Mouse (Mus musculus): ENCODE data around the gene Nfxl1. TPM values are rescaled to one million over a fixed set of nuclear protein-coding genes. Genes with fewer than 3 reads are reported as not detected.
"Not testable (repeated sequence)": the region's sequence is repeated elsewhere in the genome, so short reads cannot be mapped to it uniquely, and the experiment has no call there.

Nfxl1 gene
- polyA plus RNA-seq (2017; shearing (Covaris generic)), result 1 to 10 TPM; 1.4 to 3.4 TPM

DNA sequence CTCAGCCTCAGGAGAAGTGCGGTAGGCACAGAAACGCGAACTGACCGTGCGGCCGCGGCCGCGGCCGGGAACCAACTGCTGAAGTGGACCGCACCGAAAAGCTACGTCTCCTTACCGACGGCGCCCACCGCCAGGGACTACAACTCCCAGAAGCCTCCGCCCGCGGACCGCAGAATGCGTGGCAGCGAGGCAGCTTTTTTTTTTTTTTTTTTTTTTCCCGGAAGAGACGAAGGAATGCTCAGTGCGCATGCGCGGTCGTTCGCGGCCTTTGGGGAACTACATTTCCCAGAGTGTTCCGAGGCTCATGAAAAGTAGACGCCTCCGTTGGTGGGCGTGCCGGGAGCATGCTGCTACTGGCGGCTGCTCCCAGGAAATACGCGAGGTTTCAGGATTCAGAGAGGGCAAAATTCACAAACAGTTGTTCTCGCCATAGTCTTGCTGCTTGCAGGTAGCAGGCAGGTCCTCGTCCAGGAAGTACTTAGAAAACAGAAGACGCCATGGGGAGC lies at the start of gene Nfxl1:
Gene Nfxl1 (minus strand): TSS at position 141 of the 506 bp plus-strand sequence.
- ATAC-seq, result peak; percentile 97

DNA sequence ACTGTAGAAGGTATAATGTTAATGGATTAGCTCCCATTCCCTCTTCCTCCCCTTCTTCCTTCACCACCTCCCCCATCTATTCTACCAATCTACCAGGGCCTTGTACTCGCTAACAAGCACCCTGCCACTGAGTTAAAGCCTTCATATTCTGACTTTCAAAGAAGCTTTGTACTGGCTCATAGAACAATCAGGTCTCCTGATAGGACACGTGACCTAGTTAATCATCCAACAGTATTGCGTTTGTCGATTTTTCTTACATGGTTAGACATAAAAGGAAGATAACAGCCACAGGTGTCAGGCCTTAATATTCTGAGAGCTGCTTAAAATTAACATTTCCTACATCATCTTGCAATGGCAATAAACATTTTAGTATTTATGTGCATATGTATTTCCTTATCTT lies 43.7 kb upstream of the Nfxl1 start:
- ATAC-seq, result no peak

DNA sequence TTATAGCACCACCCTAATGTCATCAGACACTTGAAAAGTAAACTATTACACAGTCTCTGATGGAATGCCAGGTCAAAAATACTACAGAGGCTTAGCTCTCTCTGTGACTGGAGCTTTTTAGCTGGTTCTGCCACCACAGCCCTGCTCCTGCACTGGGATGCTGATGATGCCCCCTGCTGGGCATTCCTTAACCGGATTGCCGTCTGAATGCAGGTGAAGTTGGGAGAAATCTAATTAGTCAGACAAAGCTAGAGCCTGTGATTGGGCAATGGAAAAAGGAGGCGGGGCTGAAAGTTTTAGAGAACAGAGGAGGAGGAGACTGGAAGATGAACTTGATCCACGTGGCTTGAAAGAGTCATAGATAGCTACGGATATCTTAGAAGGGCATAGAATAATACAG lies 41.5 kb upstream of the Nfxl1 start:
- ATAC-seq, result peak; percentile 28

DNA sequence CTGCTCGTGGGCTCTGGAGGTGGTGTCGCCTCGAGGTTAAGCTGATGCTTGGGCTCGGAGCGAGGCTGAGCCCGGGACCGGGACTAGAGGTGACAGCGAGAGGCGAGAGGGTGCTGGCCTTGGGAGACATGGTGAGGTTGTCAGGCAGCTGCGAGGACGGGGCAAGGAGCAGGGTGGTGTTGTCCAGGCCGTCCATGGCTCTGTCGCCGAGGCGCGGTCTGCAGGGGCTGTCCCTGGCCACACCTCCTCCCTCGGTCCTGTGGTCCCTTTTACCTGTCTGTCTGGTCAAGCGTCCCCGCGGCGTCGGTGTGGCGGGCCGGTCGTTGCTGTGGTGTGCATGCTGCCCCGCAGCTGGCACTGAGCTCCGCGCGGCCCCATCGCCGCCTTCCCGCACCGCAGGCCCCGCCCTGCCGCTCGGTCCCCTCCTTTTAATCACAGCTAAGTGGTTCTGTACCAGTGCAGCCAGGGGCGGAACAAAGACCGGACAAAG lies 27.8 kb upstream of the Nfxl1 start, which contains the start of gene Gm5868:
Gene Gm5868 (minus strand): TSS at position 360 of the 490 bp plus-strand sequence.
- ATAC-seq, result no peak

DNA sequence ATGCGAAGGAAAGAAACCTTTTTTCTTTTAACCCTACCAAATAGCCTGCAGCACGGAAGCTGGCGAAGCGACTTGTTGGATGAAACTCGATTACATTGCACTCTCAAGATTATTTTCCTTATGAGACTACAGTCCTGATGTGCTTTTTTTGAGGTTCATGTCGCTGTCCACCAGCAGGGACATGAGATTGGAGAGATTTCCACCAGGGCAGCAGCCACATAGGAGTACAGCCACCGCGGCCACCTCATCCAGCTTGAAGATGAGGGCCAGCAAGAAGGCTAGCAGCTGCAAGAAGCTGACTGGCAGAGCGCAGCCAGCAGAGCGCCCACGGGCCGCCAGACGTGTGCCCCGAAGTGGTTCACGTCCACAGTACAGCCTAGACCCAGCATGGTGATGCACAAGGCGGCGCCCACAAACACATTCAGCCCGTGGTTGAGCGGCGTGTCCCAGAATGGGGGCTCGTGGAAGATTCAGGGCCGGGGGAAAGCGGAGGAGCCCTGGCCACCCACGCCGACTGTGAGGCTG lies 27.2 kb upstream of the Nfxl1 start:
- ATAC-seq, result not testable (repeated sequence)

DNA sequence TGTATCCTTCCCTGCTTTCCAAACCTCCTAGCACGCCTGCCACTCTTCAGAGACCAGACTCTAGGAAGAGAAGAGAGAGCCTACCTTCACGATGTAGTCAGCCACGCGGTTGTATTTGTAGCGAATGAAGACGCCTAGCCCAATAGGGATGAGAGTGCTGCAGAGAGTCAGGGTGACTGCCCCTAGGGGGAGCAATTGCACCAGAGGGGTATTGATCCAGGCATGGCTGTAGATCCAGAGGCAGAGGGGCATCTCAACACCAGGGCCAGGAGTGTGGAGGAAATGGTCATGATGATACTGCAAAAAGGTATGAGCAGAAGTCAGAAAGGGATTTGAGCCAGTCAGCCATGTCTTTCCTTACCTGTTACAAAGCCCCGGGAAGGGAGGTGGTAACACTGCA lies 26.6 kb upstream of the Nfxl1 start:
- peak; percentile 63 for ATAC-seq

DNA sequence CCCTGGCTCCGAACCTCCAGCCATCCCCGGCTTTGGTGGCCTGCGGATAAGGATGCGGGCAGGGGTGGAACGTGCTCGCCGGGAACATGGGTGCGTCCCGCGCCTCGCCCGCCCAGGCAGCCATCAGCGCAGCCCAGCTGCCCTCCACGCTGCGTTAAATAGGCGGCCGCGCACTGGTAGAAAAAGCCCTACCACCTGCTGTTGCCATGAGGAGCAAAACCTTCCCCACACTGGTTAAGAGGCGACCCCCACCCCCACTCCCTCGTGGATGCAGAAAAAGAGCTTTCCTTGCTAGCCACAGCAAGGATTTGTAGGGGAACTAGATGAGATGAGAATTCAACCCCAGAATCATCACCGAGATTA lies 21.5 kb upstream of the Nfxl1 start, which contains the start of gene Zar1:
Gene Zar1 (minus strand): TSS at position 285 of the 363 bp plus-strand sequence.
- ATAC-seq, result not testable (repeated sequence)

DNA sequence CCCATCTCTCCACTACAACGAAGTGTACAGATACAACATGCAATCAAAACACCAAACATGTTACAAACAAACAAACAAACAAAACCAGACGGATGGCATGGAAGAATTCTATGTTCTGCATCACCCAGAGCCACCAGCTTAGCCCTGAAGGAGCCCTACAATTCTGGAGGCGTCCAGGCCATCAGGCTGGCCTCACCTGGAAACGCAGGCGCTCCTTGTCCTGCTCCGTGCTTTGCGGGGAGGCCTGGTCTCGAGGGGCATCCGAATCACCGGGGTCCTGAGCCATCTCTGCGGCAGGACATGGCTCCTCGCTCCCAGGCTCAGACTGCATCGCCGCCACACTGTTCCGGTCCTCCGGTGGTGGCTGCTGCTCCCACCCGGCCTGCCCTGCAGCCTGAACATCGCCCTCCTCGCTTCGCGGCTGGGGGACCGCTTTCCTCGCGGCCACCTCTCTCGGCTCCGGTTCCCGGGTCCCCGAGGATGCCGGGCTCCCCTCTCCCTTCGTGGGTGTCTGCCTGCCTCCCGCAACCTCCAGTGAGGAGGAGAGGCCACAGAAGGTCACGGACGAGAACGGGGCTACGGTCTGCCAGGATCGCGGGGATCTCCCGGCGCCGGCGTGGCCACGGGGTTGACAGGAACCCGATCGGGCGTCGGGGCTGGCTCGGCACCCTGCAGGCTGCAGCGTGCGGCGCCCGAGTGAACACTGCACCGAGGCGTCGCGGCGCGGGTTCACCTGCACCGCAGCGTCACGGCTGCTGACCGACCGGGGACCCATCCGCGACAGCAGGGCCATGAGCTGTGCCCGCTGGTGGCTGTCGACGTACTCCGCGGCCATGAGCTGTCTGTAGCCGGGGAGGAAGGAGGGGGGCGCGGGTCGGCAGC lies 20.8 kb upstream of the Nfxl1 start:
- ATAC-seq, result peak; percentile 68

DNA sequence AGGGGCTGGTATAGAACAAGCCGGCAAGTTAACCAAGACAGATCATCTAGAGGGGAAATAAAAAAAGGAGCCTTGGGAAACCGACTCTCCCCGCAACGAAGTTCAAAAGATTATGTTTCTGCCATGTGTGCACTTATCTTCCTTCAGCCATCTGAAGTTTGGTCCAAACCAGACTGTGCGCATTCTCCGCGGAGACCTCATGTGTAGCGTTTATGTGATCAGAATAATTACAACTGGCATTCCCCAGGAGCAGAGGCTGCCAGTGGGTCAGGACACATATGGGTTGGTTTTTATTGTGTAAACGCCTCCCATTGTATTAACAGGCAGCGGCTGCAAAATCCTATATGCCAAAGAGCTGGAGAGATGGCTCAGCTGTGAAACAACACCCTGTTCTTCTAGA lies 20.1 kb upstream of the Nfxl1 start:
- not testable (repeated sequence) for ATAC-seq

DNA sequence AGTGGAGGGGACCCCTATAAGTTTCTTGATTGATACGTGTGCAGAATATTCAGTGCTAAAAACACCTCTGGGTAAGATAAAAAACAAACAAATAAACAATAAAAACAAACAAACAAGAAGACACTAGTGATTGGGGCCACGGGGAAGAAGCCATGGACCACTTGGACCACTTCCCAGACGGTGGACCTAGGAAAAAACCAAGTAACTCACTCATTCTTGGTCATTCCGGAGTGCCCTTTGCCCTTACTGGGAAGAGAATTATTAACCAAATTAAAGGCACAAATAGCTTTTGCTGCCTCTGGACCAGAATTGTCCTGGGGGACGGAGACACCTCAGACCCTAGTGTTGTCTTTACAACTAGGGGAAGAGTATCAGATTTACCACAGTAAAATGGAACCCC lies 6.1 kb upstream of the Nfxl1 start:
- no peak for ATAC-seq

DNA sequence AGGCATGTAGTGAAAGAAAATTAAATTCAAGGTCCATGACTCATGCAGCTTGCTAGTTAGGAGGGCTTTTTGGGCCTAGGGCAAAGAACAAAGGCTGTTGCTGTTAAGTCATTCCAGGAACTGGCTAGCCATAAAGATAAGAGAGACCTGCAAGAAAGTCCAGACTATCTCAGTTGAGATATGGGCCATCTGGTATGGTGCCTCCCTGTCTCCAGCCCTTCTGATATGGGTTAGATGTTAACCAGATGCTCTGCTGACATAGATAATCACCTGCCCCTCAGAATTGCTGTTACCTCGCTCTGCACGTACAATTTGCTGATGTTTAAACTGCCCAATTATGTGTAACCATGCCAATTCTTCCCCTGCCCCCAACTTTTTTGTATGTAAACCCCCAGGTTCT lies 3.7 kb upstream of the Nfxl1 start:
- not testable (repeated sequence) for ATAC-seq

DNA sequence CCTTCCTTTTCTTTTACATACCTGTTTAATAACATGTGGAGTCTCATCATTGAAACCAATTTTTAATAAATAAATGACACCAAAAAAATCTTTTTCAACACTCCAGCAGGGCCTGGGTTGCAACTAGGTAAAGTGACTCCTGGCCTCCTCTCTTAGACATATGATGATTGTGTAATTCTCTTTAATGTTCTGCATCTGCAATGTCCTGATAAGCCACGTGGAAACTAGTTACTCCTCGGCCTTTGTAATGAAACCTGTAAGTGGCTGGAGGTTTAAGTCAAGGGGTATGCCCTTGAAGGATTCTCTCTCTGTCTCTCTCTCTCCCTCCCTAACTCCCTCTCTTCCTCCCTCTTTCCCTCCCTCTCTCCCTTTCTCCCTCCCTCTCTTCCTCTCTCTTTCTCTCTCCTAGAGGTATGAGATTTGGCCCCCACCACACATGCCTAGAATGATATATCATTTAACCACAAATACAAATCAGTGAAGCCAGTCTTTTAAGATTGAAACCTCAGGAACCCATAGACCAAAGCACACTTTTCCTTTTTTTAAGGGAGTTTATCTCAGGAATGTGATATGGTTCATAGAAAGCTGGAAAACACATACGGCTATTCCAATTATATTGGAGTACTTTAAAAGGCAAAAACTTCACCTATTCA lies 1.6 kb upstream of the Nfxl1 start:
- ATAC-seq, result no peak

DNA sequence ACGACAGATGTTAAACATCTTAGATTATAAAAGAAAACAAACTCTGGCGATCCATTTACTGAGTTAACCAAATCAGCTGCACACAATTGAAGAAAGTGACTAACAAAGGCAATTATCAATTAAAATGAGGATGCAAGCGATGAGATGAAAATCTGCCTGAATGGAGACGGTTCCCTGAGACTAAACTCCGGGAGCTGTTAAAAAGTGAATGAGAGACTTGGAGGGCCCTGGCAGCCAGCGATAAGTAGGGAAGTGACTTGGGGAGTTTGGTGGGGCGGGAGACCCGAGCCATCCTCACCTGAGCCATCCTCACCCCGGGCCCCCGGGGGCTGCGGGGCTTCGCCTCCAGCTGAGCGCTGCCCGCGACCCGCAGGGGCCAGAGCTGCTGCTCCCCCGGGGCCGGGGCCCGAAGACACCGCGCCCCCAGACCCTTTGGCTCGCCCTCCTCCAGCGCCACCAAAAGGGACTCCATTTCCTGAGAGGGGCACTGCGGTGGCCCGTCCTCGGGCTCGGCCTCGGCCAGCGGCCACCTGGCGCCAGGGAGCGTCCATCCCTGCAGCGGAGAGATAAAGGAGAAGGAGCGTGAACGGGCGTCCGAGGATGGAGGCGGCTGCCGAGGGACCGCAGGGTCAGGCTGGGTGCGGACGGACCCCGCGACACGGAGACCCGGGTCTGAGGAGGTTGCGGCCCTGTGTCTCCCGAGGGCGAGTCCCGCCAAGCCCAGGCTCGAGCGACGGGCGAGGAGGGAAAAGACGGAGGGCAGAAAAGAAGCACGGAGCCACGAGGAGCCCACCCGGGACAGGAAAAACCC lies 563 bp downstream of the Nfxl1 start:
- ATAC-seq, result peak; percentile 30

DNA sequence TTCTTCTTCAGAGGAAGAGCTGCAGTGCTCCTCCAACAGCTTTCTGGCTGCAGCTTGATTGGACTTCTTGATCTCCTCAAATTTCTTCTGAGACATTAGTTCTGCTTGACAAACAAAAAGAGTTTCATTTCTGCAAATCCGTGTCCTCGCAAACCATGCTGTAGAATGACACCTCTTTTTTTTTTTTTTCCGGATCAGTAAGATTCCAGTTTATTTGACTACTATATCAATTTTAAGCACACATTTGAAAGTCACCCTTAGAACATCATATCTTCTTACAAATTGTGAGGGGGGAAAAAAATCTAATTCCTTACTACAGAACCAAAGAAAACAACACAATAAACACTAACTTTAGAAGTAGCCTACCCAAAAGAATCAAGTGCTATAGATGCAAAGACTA lies 3.2 kb downstream of the Nfxl1 start:
- ATAC-seq, result no peak

DNA sequence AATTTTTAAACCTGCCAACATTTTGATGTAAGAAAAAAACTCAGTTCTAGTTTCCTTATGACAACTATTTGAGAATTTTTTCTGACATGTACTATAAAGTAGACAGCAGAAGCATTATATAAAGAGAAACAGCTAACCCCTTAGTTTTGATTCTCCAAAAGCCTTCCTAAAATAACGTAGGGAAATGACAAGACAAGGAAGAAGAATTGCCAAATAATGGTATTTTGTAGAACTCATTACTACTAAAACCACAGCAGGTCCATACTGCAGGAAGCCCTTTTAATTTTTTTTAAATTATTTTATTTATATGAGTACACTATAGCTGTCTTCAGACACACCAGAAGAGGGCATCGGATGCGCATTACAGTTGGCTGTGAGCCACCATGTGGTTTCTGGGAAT lies 8.3 kb downstream of the Nfxl1 start:
- ATAC-seq, result no peak

DNA sequence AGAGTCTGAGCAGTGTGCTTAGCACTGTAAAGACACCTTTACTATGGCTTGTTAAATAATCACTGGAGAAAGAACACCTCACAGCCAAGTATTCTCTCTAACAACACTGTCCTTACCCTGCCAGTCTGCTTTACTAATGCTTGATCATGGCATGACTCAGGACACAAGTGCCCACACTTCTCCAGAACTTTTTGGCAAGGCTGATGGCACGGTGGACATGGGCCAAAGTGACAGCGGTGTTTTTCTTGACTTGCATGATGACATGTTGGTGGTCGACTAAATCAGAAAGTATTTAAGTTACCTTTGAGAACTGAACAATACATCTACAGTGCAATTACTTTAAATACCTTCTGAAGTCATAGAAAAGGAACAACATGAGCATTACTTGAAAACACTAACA lies 30.6 kb downstream of the Nfxl1 start:
- ATAC-seq, result no peak

DNA sequence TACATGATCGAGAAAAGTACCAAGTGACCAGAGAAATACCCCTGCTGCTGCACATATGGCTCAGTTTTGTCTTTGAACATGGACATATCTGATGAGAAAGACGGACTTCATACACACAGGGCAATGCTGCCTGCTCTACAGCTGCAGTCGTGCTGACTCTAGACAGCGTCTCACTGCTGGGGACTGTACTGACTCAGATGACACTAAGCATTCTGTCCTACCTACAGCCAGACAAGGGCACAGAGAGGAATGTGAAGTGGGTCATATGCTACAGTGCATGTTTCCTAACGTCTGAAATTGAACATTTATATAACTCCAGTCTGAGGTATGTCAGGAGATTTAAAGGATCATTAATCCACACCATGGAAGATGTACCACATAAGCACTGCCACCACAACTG lies 45.7 kb downstream of the Nfxl1 start:
- ATAC-seq, result no peak

DNA sequence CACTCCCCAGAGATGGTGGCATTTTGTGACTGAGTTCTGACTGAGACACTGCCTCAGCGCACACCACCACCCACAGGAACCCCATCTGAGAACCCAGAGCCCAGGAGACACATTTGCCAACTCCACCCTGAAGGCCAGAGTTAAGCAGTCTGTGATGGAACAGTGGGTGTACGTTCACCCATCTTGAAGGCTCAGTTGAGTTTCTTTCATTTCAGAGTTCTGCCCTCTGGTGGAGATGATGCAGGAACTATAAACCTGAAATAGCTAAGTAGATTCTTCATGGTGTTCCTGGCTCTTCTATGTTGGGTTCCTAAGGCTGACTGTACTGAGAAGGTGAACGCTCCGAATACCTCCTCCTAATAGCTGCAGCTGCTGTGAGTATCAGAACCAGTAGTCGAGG lies 53.7 kb downstream of the Nfxl1 start:
- no peak for ATAC-seq

DNA sequence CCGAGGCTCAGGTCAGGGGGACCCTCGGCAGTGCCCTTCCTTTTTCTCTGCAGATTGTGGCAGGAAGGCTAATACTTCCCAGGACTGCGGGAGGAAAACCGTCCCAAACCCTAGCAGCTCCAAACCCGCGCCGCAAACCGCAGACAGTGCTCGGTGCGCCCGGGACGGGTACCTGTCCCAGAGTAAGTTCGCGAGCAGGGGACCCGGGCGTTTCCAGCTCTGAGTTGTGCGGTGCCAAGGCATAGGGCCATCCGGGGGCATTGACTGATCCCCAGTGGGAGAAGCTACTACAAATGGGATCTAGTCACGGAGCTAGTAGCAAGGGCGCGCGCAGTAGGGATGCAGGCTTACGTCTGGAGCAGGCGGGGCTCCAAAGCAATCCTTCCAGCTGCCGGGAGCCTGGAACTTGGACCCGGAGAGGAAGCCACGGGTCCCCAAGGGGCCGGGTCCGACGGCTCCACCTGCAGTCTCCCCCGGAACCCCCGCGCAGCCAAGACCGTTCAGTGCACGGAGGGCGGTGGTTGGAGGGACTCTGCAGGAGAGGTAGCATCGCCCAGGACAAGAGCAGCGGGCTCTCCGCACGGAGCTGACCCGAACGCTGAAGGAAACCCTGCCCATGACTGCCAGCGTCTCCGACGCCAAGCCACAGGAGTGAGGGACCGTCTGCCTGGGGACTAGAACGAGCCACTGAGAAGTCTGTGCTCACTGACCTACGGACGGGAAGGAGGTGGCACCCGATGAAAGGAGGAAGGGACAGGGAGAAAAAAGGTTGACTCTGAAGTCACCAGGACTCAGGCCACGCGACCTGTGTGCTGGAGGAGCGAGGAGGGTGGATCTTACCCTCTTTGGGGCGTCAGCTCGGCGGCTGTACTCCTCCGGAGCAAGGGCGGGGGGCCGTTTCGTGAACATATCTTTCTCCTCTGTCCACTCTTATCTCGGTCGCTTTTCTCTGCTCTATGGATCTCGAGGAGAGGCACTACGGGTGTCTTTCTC lies 55.7 kb downstream of the Nfxl1 start, which contains the start of gene Corin:
Gene Corin (minus strand): TSS at position 943 of the 993 bp plus-strand sequence.
- no peak for ATAC-seq

DNA sequence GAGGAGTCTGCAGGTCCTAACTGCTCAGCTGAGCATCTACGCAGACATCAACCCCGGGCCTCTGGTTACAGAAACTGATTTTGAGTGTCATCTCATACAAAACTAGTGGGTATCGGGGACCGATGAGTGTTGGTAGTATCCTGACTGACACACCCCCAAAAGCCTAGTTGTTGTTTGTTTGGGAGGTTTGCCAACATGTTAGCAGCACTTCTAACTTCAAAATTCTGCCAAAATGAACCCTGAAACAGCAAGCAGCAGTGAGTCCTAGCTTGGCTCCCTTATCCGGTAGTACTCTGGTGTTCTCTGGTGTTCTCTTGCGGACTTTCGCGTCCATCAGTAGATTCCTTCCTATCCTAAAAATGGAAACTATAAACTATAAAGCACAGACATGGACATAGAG lies 56.7 kb downstream of the Nfxl1 start:
- no peak for ATAC-seq

DNA sequence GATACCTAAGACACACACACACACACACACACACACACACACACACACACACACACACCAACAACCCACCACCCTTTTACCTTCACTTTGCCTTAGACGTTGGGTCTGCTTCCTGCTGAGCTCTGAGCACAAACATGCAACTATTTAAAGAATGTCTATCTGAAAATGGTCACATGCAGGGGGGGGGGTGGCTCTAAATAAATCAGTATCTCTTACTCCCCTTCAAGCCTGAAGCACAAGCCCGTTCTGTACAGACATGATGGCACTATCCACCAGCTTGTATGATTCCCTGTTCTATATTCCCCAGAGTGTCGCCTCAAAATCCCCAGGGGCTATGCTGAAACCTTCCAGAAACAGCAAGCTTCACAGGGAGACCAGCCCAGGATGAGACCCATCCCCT lies 57.7 kb downstream of the Nfxl1 start:
- no peak for ATAC-seq

Measured in activated CD4-positive, CD25-positive, alpha-beta regulatory T cell, adult 4 months (primary cell).